Mouse (Mus musculus) layer of hippocampus, postnatal 10 days (tissue): Measurements from ENCODE around the gene Bola2. TPM values are rescaled to one million over a fixed set of nuclear protein-coding genes. Genes with fewer than 3 reads are reported as not detected.
A peak's percentile ranks its signal among the peaks of the same experiment; 100 is the strongest.

Source experiments
- DNase-seq, 2 experiments: peaks; one replicate each; pipeline ENCODE4 v3.0.0; 2021; ENCODE audit warnings: low spot score in 2 of 2
- long read RNA-seq: library from polyadenylated mRNA; stranded (forward); transcript quantifications from one replicate; pipeline ENCODE4 v2.0.0, GENCODE M21; 2023
- total RNA-seq, 2 experiments: library from RNA; stranded (reverse); gene quantifications; 2 replicates each; pipeline ENCODE4 v1.2.3; 2021

The Bola2 gene
- total RNA-seq, result 100 to 1,000 TPM; 114 to 137 TPM
- long read RNA-seq, transcript Bola2-203 (3 exons, 1,266 nt), result major isoform, 93 of 99 reads
- long read RNA-seq, partial matches to known transcripts, result 0 of 99 reads
- long read RNA-seq, other reads (novel, unspliced or antisense), result 2 of 99 reads

- no peak for DNase-seq
Observed at GRCm38 (mm10) chr7:126695210-126695611, at the start of gene Bola2. Bola2 (plus strand) TSS chr7:126695401.

- no peak for DNase-seq
Observed at GRCm38 (mm10) chr7:126645708-126646107, 49.5 kb upstream of the Bola2 start.

GRCm38 (mm10) chr7:126648486-126648885, 46.7 kb upstream of the Bola2 start:
- DNase-seq, result no peak

- peak; percentile 90 to 96 for DNase-seq
Observed at GRCm38 (mm10) chr7:126649231-126650051, 45.8 kb upstream of the Bola2 start, which contains the start of gene Sgf29. Sgf29 (plus strand) TSS chr7:126649309.

- no peak for DNase-seq
Observed at GRCm38 (mm10) chr7:126650852-126651251, 44.3 kb upstream of the Bola2 start.

GRCm38 (mm10) chr7:126653991-126654390, 41.2 kb upstream of the Bola2 start:
- DNase-seq, result no peak

- no peak for DNase-seq
Observed at GRCm38 (mm10) chr7:126655695-126656094, 39.5 kb upstream of the Bola2 start.

- no peak for DNase-seq
Observed at GRCm38 (mm10) chr7:126657522-126657921, 37.7 kb upstream of the Bola2 start.

- no peak for DNase-seq
Observed at GRCm38 (mm10) chr7:126659771-126660170, 35.4 kb upstream of the Bola2 start.

- DNase-seq, result no peak
Observed at GRCm38 (mm10) chr7:126663646-126664045, 31.6 kb upstream of the Bola2 start.

GRCm38 (mm10) chr7:126665269-126665668, 29.9 kb upstream of the Bola2 start:
- DNase-seq, result no peak

GRCm38 (mm10) chr7:126667495-126668090, 27.6 kb upstream of the Bola2 start:
- DNase-seq, result no peak

GRCm38 (mm10) chr7:126668452-126668851, 26.7 kb upstream of the Bola2 start:
- DNase-seq, result no peak

GRCm38 (mm10) chr7:126670152-126670551, 25.0 kb upstream of the Bola2 start:
- no peak for DNase-seq

- DNase-seq, result no peak
Observed at GRCm38 (mm10) chr7:126672111-126672510, 23.1 kb upstream of the Bola2 start.

GRCm38 (mm10) chr7:126675104-126675503, 20.1 kb upstream of the Bola2 start:
- DNase-seq, result no peak

GRCm38 (mm10) chr7:126676207-126676606, 19.0 kb upstream of the Bola2 start, which contains the start of gene Sult1a1:
Sult1a1 (minus strand) TSS chr7:126676432.
- no peak for DNase-seq

GRCm38 (mm10) chr7:126676631-126677220, 18.5 kb upstream of the Bola2 start:
- no peak for DNase-seq

GRCm38 (mm10) chr7:126678545-126679341, 16.5 kb upstream of the Bola2 start:
- DNase-seq, result no peak

GRCm38 (mm10) chr7:126679683-126680082, 15.5 kb upstream of the Bola2 start:
- no peak for DNase-seq

GRCm38 (mm10) chr7:126681221-126681620, 14.0 kb upstream of the Bola2 start:
- no peak for DNase-seq
